Comparison of ENCODE assay signal across 22 mouse cellular contexts in the genomic region with DNA sequence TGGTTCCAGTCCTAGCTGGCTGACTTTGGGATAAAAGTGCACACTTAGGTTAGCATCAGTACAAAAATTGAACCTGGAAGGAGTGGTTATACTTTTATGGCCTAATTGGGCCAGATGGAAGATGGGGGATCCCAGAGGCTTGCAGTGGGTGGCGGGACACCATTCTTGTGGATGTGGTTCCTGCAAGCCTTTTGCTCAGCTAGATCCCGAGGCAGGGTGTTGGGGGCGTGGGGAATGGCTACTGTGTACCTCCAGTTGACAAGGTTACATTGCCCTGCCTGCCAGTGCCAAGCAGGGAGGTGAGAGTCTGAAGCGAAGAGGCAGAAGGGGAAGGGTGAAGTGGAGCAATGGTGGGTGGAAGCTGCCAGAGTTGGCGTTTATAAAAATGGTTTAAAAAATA. TPM values are rescaled to one million over a fixed set of nuclear protein-coding genes. Genes with fewer than 3 reads are reported as not detected.
"Had no signal": no experiment of that assay in that cellular context is flagged by ENCODE, and none has a peak within 500 bp of the region (broad histone marks: within the 10 kb centered on the region; RNA-seq: fewer than 3 reads in every experiment).

No protein-coding gene starts in this region.

- H3K9ac ChIP-seq: limb, embryonic 13.5 days; liver, embryonic 12.5 days; liver, embryonic 15.5 days; lung, embryonic 14.5 days; midbrain, embryonic 12.5 days; midbrain, embryonic 15.5 days; neural tube, embryonic 12.5 days; neural tube, embryonic 15.5 days had no signal

- DNase-seq: layer of hippocampus, adult 9-11 months; liver; right cerebral cortex, adult 18-20 months; right cerebral cortex, postnatal 14 days; right cerebral cortex, postnatal 4 days; thymus, adult 2 months; thymus, postnatal 14 days; thymus, postnatal 4 days had no signal

- H3K4me2 ChIP-seq: limb, embryonic 13.5 days; liver, embryonic 12.5 days; liver, embryonic 15.5 days; lung, embryonic 14.5 days; midbrain, embryonic 12.5 days; midbrain, embryonic 15.5 days; neural tube, embryonic 12.5 days; neural tube, embryonic 15.5 days had no signal

- ATAC-seq: hindbrain, embryonic 16.5 days; intestine, embryonic 16.5 days; liver, embryonic 12.5 days; midbrain, embryonic 15.5 days had no signal

- H3K27me3 ChIP-seq: limb, embryonic 13.5 days; liver, embryonic 12.5 days; liver, embryonic 15.5 days; midbrain, embryonic 12.5 days; midbrain, embryonic 15.5 days; neural tube, embryonic 12.5 days; neural tube, embryonic 15.5 days had no signal

- H3K36me3 ChIP-seq: limb, embryonic 10.5 days; limb, embryonic 13.5 days; liver, embryonic 12.5 days; liver, embryonic 15.5 days; midbrain, embryonic 12.5 days; midbrain, embryonic 15.5 days; neural tube, embryonic 12.5 days; neural tube, embryonic 15.5 days had no signal

- H3K27ac ChIP-seq: layer of hippocampus, adult 2 months; limb, embryonic 10.5 days; limb, embryonic 13.5 days; liver, embryonic 12.5 days; liver, embryonic 15.5 days; macrophage; midbrain, embryonic 12.5 days; midbrain, embryonic 15.5 days; neural tube, embryonic 12.5 days; neural tube, embryonic 15.5 days; stomach, postnatal 0 days had no signal

- H3K4me3 ChIP-seq: layer of hippocampus, adult 2 months; limb, embryonic 10.5 days; limb, embryonic 13.5 days; liver, embryonic 12.5 days; liver, embryonic 15.5 days; midbrain, embryonic 12.5 days; midbrain, embryonic 15.5 days; neural tube, embryonic 12.5 days; neural tube, embryonic 15.5 days had no signal

- H3K9me3 ChIP-seq: limb, embryonic 10.5 days; limb, embryonic 13.5 days; liver, embryonic 12.5 days; liver, embryonic 15.5 days; midbrain, embryonic 12.5 days; midbrain, embryonic 15.5 days; neural tube, embryonic 12.5 days; neural tube, embryonic 15.5 days had no signal

- H3K4me1 ChIP-seq: limb, embryonic 10.5 days; liver, embryonic 12.5 days; liver, embryonic 15.5 days; midbrain, embryonic 12.5 days; midbrain, embryonic 15.5 days; neural tube, embryonic 12.5 days; neural tube, embryonic 15.5 days had no signal

RNA-seq across cellular contexts. Expression of a gene that starts 48.0 kb away (rescaled TPM):
- polyA plus RNA-seq: macrophage had no signal
